Mouse (Mus musculus): ENCODE measurements around the gene Foxred2. TPM values are rescaled to one million over a fixed set of nuclear protein-coding genes. Genes with fewer than 3 reads are reported as not detected.
A peak's percentile ranks its signal among the peaks of the same experiment; 100 is the strongest.

Gene Foxred2
- polyA plus RNA-seq, 1 experiment from 2014 or later, result 0.55 TPM

GRCm38 (mm10) chr15:77933222-77933621 lies 23.3 kb downstream of the Foxred2 start:
- Histone ChIP-seq H3K36me3 (ENCODE audit: control insufficient read depth, insufficient read depth, low read length) (no peaks in the 10 kb centered on the region), H3K4me1 (ENCODE audit: control insufficient read depth in 2 of 2, insufficient read depth in 2 of 2, low read length in 2 of 2) (peaks cover 2 to 13% of the 10 kb centered on the region in 2 experiments; a peak in 3 of 4 replicates), H3K9ac (ENCODE audit: low read length) (no peak overlapping the region), H3K27me3 (ENCODE audit: control insufficient read depth, insufficient read depth, low read length) (peaks cover 11% of the 10 kb centered on the region; the same call in 1 of the 2 replicates), H3K4me3 (ENCODE audit: control insufficient read depth in 1 of 2, insufficient read depth in 1 of 2, low read depth in 1 of 2, low read length in 2 of 2) (no peak overlapping the region), H3K27ac (replicated peaks in 1 of 2; ENCODE audit: control insufficient read depth in 1 of 2, insufficient read depth in 1 of 2, low read depth in 2 of 2, low read length in 2 of 2) (no peak overlapping the region), H3K9me3 (ENCODE audit: control insufficient read depth, low read length) (no peaks in the 10 kb centered on the region), H3K4me2 (ENCODE audit: low read length) (no peak overlapping the region)
- WGBS, result 57% methylated on average over 3 of the region's 3 CpGs
- no peak for ATAC-seq (ENCODE audit: insufficient number of reproducible peaks, insufficient read depth, low FRiP score, low read depth)

DNA sequence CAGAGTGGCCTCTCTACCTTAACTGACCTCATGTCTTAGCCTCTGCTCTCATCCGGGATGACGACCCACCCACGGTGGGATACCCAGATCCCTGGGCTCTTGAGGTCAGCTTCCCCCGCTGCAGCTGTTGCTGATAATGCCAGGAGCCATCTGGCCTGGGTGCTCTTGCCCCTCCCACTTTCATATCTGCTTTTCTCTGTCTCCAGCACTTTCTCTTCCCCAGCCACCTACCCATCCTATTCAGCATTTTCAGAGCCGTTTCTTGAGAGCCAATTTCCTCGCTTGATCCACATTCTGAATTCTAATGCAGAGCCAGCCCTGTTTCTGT lies 24.9 kb downstream of the Foxred2 start:
- Histone ChIP-seq H3K27ac (replicated peaks in 1 of 2; ENCODE audit: control insufficient read depth in 1 of 2, insufficient read depth in 1 of 2, low read depth in 2 of 2, low read length in 2 of 2) (no peak overlapping the region), H3K27me3 (ENCODE audit: control insufficient read depth, insufficient read depth, low read length) (peaks cover 11% of the 10 kb centered on the region; the same call in 1 of the 2 replicates), H3K9ac (ENCODE audit: low read length) (no peak overlapping the region), H3K9me3 (ENCODE audit: control insufficient read depth, low read length) (no peaks in the 10 kb centered on the region), H3K4me1 (ENCODE audit: control insufficient read depth in 2 of 2, insufficient read depth in 2 of 2, low read length in 2 of 2) (peaks cover 6 to 24% of the 10 kb centered on the region in 2 experiments; a peak in 3 of 4 replicates), H3K4me2 (ENCODE audit: low read length) (no peak overlapping the region), H3K4me3 (ENCODE audit: control insufficient read depth in 1 of 2, insufficient read depth in 1 of 2, low read depth in 1 of 2, low read length in 2 of 2) (no peak overlapping the region), H3K36me3 (ENCODE audit: control insufficient read depth, insufficient read depth, low read length) (peaks cover 10% of the 10 kb centered on the region)
- no peak for ATAC-seq (ENCODE audit: insufficient number of reproducible peaks, insufficient read depth, low FRiP score, low read depth)
- 38% methylated on average over 6 of the region's 6 CpGs for WGBS

GRCm38 (mm10) chr15:77930986-77931688 lies 25.4 kb downstream of the Foxred2 start:
- H3K4me3 ChIP-seq (ENCODE audit: control insufficient read depth in 1 of 2, insufficient read depth in 1 of 2, low read depth in 1 of 2, low read length in 2 of 2), result no peak overlapping the region
- no peak for ATAC-seq (ENCODE audit: insufficient number of reproducible peaks, insufficient read depth, low FRiP score, low read depth)
- no peak overlapping the region for H3K9ac ChIP-seq (ENCODE audit: low read length)
- H3K36me3 ChIP-seq (ENCODE audit: control insufficient read depth, insufficient read depth, low read length), result peaks cover 15% of the 10 kb centered on the region
- peaks cover 11% of the 10 kb centered on the region; the same call in 1 of the 2 replicates for H3K27me3 ChIP-seq (ENCODE audit: control insufficient read depth, insufficient read depth, low read length)
- WGBS, result 55% methylated on average over 6 of the region's 6 CpGs
- no peaks in the 10 kb centered on the region for H3K9me3 ChIP-seq (ENCODE audit: control insufficient read depth, low read length)
- H3K4me2 ChIP-seq (ENCODE audit: low read length), result no peak overlapping the region
- no peak overlapping the region for H3K27ac ChIP-seq (replicated peaks in 1 of 2; ENCODE audit: control insufficient read depth in 1 of 2, insufficient read depth in 1 of 2, low read depth in 2 of 2, low read length in 2 of 2)
- H3K4me1 ChIP-seq (ENCODE audit: control insufficient read depth in 2 of 2, insufficient read depth in 2 of 2, low read length in 2 of 2), result peaks cover 6 to 24% of the 10 kb centered on the region in 2 experiments; a peak in 3 of 4 replicates

GRCm38 (mm10) chr15:77929804-77930203 lies 26.7 kb downstream of the Foxred2 start:
- peaks cover 28% of the 10 kb centered on the region for H3K36me3 ChIP-seq (ENCODE audit: control insufficient read depth, insufficient read depth, low read length)
- ATAC-seq (ENCODE audit: insufficient number of reproducible peaks, insufficient read depth, low FRiP score, low read depth), result no peak
- H3K9ac ChIP-seq (ENCODE audit: low read length), result peak overlapping the region; percentile 76
- 45% methylated on average over 8 of the region's 8 CpGs for WGBS
- peak overlapping the region in 1 of 2 experiments; percentile 77; a peak in 3 of 4 replicates for H3K4me3 ChIP-seq (ENCODE audit: control insufficient read depth in 1 of 2, insufficient read depth in 1 of 2, low read depth in 1 of 2, low read length in 2 of 2)
- peaks cover 6 to 24% of the 10 kb centered on the region in 2 experiments; a peak in 3 of 4 replicates for H3K4me1 ChIP-seq (ENCODE audit: control insufficient read depth in 2 of 2, insufficient read depth in 2 of 2, low read length in 2 of 2)
- H3K4me2 ChIP-seq (ENCODE audit: low read length), result peak overlapping the region; percentile 84
- no peak overlapping the region for H3K27ac ChIP-seq (replicated peaks in 1 of 2; ENCODE audit: control insufficient read depth in 1 of 2, insufficient read depth in 1 of 2, low read depth in 2 of 2, low read length in 2 of 2)
- H3K9me3 ChIP-seq (ENCODE audit: control insufficient read depth, low read length), result no peaks in the 10 kb centered on the region
- peaks cover 6% of the 10 kb centered on the region; the same call in 1 of the 2 replicates for H3K27me3 ChIP-seq (ENCODE audit: control insufficient read depth, insufficient read depth, low read length)

DNA sequence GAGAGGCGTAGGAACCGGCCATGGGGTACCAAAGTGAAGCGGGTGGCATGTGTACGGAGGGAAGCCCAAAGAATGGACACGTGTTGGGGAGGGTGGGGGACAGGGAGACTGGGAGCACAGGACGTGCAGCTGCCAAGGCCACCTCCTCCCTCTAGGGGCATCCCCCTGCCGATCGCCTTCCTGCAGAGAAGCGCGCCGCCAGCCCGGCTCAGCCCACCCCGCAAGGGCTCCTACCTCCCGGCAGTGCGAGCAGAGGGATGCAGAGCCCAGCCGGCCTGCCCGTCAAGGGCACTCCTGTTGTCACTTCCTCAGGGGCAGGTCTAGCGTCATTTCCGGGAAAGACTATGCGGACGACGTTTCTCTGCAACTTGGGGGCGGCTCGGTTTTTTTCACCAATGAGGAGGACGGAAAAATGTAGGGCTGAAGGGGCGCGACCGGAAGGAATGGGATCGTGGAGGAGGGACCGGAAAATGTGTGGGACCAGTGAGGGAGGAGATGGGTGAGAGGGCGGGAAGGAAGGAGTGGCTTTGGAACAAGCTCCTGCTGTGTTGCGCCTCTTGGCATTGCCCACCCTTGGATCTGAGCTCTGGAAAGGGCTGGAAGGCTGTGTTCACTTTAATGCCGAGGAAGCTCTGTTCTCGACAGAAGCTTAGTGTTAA lies 27.7 kb downstream of the Foxred2 start, which contains the start of gene Txn2:
Txn2 (minus strand) TSS at position 334 of the 659 bp plus-strand sequence.
- ATAC-seq (ENCODE audit: insufficient number of reproducible peaks, insufficient read depth, low FRiP score, low read depth), result peak; percentile 93
- H3K36me3 ChIP-seq (ENCODE audit: control insufficient read depth, insufficient read depth, low read length), result peaks cover 38% of the 10 kb centered on the region
- under 1% methylated on average over 34 of the region's 34 CpGs for WGBS
- H3K27ac ChIP-seq (replicated peaks in 1 of 2; ENCODE audit: control insufficient read depth in 1 of 2, insufficient read depth in 1 of 2, low read depth in 2 of 2, low read length in 2 of 2), result peak within 1 kb of the TSS; percentile 93 to 94
- peak within 1 kb of the TSS; percentile 76 for H3K9ac ChIP-seq (ENCODE audit: low read length)
- peaks cover 6 to 24% of the 10 kb centered on the region in 2 experiments; a peak in 3 of 4 replicates for H3K4me1 ChIP-seq (ENCODE audit: control insufficient read depth in 2 of 2, insufficient read depth in 2 of 2, low read length in 2 of 2)
- peak within 1 kb of the TSS; percentile 77 to 83 for H3K4me3 ChIP-seq (ENCODE audit: control insufficient read depth in 1 of 2, insufficient read depth in 1 of 2, low read depth in 1 of 2, low read length in 2 of 2)
- H3K27me3 ChIP-seq (ENCODE audit: control insufficient read depth, insufficient read depth, low read length), result no peaks in the 10 kb centered on the region
- H3K4me2 ChIP-seq (ENCODE audit: low read length), result peak within 1 kb of the TSS; percentile 84
- no peaks in the 10 kb centered on the region for H3K9me3 ChIP-seq (ENCODE audit: control insufficient read depth, low read length)

DNA sequence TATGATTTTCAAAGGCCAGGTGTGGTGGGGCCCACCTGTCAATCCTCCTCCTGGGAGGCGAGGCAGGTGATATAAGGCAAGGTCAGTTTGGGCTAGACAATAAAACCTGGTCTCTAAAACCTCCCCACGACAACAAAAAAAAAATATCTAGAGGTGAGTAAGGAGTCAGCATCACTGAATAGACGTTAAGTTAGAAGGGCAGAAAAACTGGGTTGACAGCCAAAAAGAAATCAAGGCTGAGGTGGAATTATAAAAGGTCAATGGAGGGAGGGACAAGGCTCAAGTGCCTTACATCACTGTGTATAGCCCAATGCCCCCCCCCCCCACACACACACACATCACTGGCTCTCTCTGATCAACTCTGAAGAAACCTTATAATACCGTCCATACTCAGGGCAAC lies 28.4 kb downstream of the Foxred2 start:
- peak overlapping the region; percentile 75 for H3K9ac ChIP-seq (ENCODE audit: low read length)
- WGBS, result 21% methylated on average over 4 of the region's 4 CpGs

DNA sequence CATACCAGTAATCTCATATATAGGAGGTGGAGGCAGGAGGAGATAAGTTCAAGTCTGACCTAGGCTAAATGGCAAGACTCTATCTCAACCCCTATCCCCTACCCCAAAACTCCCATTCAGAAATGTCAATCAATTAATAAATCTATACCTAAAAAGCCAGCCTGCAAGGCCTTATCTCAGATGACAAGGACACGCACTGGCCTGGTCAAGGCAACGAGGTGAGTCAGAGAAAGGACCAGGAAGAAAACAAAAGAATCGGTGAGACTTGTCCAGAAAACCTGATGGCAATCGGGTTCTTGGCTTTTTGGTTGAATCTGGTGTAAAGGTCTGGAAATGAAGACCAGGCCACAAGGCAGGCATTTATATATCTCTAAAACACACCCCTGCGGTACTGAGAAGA lies 29.6 kb downstream of the Foxred2 start:
- peaks cover 4 to 18% of the 10 kb centered on the region in 2 experiments; a peak in 3 of 4 replicates for H3K4me1 ChIP-seq (ENCODE audit: control insufficient read depth in 2 of 2, insufficient read depth in 2 of 2, low read length in 2 of 2)
- no peaks in the 10 kb centered on the region for H3K9me3 ChIP-seq (ENCODE audit: control insufficient read depth, low read length)
- H3K27me3 ChIP-seq (ENCODE audit: control insufficient read depth, insufficient read depth, low read length), result no peaks in the 10 kb centered on the region
- ATAC-seq (ENCODE audit: insufficient number of reproducible peaks, insufficient read depth, low FRiP score, low read depth), result no peak
- H3K36me3 ChIP-seq (ENCODE audit: control insufficient read depth, insufficient read depth, low read length), result peaks cover 57% of the 10 kb centered on the region
- H3K4me2 ChIP-seq (ENCODE audit: low read length), result no peak overlapping the region
- WGBS, result 94% methylated on average over 5 of the region's 5 CpGs
- no peak overlapping the region for H3K9ac ChIP-seq (ENCODE audit: low read length)
- H3K27ac ChIP-seq (replicated peaks in 1 of 2; ENCODE audit: control insufficient read depth in 1 of 2, insufficient read depth in 1 of 2, low read depth in 2 of 2, low read length in 2 of 2), result no peak overlapping the region
- H3K4me3 ChIP-seq (ENCODE audit: control insufficient read depth in 1 of 2, insufficient read depth in 1 of 2, low read depth in 1 of 2, low read length in 2 of 2), result no peak overlapping the region

More for the DNA sequence above, 28.4 kb downstream of the Foxred2 start:
- Histone ChIP-seq H3K27ac (replicated peaks in 1 of 2; ENCODE audit: control insufficient read depth in 1 of 2, insufficient read depth in 1 of 2, low read depth in 2 of 2, low read length in 2 of 2) (peak overlapping the region; percentile 93 to 94; a peak in 3 of 4 replicates), H3K4me1 (ENCODE audit: control insufficient read depth in 2 of 2, insufficient read depth in 2 of 2, low read length in 2 of 2) (peaks cover 4 to 18% of the 10 kb centered on the region in 2 experiments; a peak in 3 of 4 replicates), H3K27me3 (ENCODE audit: control insufficient read depth, insufficient read depth, low read length) (no peaks in the 10 kb centered on the region), H3K9me3 (ENCODE audit: control insufficient read depth, low read length) (no peaks in the 10 kb centered on the region), H3K4me3 (ENCODE audit: control insufficient read depth in 1 of 2, insufficient read depth in 1 of 2, low read depth in 1 of 2, low read length in 2 of 2) (peak overlapping the region; percentile 77 to 83), H3K4me2 (ENCODE audit: low read length) (peak overlapping the region; percentile 82), H3K36me3 (ENCODE audit: control insufficient read depth, insufficient read depth, low read length) (peaks cover 45% of the 10 kb centered on the region)
- ATAC-seq (ENCODE audit: insufficient number of reproducible peaks, insufficient read depth, low FRiP score, low read depth), result no peak
